Mouse (Mus musculus) C2C12 (cell line): Measurements from ENCODE around the gene Hnrnpu.

Source experiments
- CEBPB ChIP-seq: IDR thresholded peaks from one replicate; pipeline ENCODE4 v1.6.1; 2011; ENCODE audit warnings: low read depth, mild to moderate bottlenecking, control low read depth, moderate library complexity
- CTCF ChIP-seq: IDR thresholded peaks from one replicate; pipeline ENCODE4 v1.5.1; 2011; ENCODE audit not compliant: control insufficient read depth, insufficient read depth, insufficient read length
- FOSL1 ChIP-seq: IDR thresholded peaks from one replicate; pipeline ENCODE4 v1.8.0; 2011; ENCODE audit warnings: mild to moderate bottlenecking, low read length; ENCODE audit not compliant: poor library complexity, insufficient read depth, severe bottlenecking
- MAX ChIP-seq: IDR thresholded peaks from one replicate; pipeline ENCODE4 v1.6.1; 2011; ENCODE audit warnings: mild to moderate bottlenecking, control low read depth
- MYOD1 ChIP-seq: IDR thresholded peaks from one replicate; pipeline ENCODE4 v1.6.1; 2011; ENCODE audit warnings: low read depth; ENCODE audit not compliant: control insufficient read depth, insufficient read length
- MYOG ChIP-seq: IDR thresholded peaks from one replicate; pipeline ENCODE4 v1.6.1; 2011; ENCODE audit not compliant: control insufficient read depth, insufficient read length; ENCODE audit errors: extremely low read depth
- USF1 ChIP-seq: IDR thresholded peaks from one replicate; pipeline ENCODE4 v1.6.1; 2011; ENCODE audit warnings: low read depth, mild to moderate bottlenecking, control low read depth, moderate library complexity

DNA sequence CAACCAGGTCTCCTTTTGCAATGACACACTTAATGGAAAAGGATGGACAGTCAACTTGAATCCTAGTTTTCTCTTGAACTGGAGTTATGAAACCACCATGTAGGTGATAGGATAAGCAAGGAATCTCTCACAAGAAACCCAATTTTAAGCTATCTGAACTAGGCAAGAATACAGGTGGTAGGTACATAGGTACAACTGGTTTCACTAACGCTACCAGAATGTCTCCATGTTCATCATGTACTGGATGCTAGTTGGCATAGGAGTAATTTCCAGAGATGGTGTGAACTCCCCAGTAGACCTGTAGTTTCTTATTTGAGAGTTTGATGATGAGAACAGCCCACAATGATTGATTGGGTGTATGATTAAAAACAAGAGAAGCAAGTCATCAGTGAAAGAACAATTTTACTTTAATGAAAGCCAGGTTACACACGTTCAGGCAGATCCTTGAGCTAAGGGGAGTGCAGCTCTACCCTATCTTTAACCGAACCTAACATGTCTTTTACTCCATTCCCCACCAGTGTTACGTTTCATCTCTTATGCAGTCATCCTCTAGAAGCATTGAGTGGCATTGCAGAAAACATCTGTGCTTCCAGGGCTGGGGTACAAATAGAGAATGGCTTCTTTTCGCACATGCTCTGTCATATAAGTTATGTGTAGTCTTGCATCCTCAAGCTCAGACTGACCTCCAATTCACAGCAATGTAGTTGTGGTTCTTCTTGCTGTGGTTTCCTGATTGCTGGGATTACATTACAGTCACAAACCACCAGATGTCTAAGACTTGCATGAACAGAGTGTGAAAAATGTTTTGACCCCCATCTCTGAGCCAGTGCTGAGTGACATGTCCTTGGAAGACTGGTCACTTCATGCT is 16.6 kb downstream of the Hnrnpu start:
- TF ChIP-seq USF1 (no peak), CTCF (no peak), MAX (no peak), MYOG (no peak), CEBPB (no peak), MYOD1 (no peak), FOSL1 (no peak)
